Mouse (Mus musculus) ES-Bruce4 (cell line): ENCODE measurements around the gene Cntnap5c.

Experiments
- CTCF ChIP-seq: IDR thresholded peaks from one replicate; pipeline ENCODE4 v1.8.1; 2011; ENCODE audit warnings: low read depth, low read length
- EP300 ChIP-seq: IDR thresholded peaks from 2 replicates; pipeline ENCODE4 v1.6.1; 2011; ENCODE audit warnings: low read depth, low read length; ENCODE audit not compliant: insufficient read depth

DNA sequence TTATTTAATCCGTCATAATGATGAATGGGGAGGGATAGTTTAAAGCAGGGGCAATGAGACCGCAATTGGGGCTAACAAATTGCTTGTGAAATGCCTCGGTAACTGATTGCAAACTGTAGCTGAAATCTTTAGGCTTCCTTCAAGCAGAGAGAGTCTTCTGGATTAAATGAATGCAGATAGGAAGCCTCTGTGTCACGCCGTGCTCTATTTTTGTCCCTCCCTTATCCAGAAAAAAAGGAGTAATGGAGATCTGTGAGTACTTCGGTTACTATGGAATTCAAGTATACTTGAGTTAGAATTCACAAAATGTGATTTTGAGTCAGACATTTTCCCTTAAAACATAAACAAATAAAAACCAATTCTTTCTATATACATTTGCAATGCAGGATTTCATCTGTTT, 581.9 kb downstream of the Cntnap5c start:
- TF ChIP-seq CTCF (no peak), EP300 (no peak)
